Comparison of ENCODE assay signal across 23 mouse cellular contexts in genomic region chr2:93720956-93721355, GRCm38 (mm10).
DNase-seq lines count a peak whose midpoint lies in the region; ATAC-seq and TF ChIP-seq lines count a peak whose summit lies in the region.
"Had no signal": no experiment of that assay in that cellular context is flagged by ENCODE, and none has a peak within 500 bp of the region (broad histone marks: within the 10 kb centered on the region; RNA-seq: fewer than 3 reads in every experiment).

No protein-coding gene starts in this region.

- H3K9me3 ChIP-seq in kidney, embryonic 14.5 days (ENCODE audit: control insufficient read depth, low read length), result peaks cover 5% of the 10 kb centered on the region; the same call in 1 of the 2 replicates
- H3K9me3 ChIP-seq in liver, embryonic 16.5 days (replicated peaks; ENCODE audit: control insufficient read depth, low read length), result no peaks in the 10 kb centered on the region
- 0 out of 2 replicates have a peak, but pooled peaks cover 3% of the 10 kb centered on the region for H3K9me3 ChIP-seq in liver, postnatal 0 days (ENCODE audit: low read length)
- peaks cover 7% of the 10 kb centered on the region for H3K9me3 ChIP-seq in hindbrain, embryonic 10.5 days
- H3K9me3 ChIP-seq: embryonic facial prominence, embryonic 15.5 days; heart, embryonic 10.5 days; heart, embryonic 13.5 days had no signal

- no peak for TF ChIP-seq CTCF in liver, postnatal 0 days (IDR thresholded peaks at IDR 0.05; ENCODE audit: low read depth)

- H3K9ac ChIP-seq in kidney, embryonic 14.5 days (ENCODE audit: low read depth, low read length), result no peak overlapping the region
- H3K9ac ChIP-seq in liver, embryonic 16.5 days (ENCODE audit: low read depth, low read length), result no peak overlapping the region; the same call in 1 of the 2 replicates
- no peak overlapping the region for H3K9ac ChIP-seq in liver, postnatal 0 days (replicated peaks)
- H3K9ac ChIP-seq: embryonic facial prominence, embryonic 12.5 days; embryonic facial prominence, embryonic 15.5 days; forebrain, postnatal 0 days; heart, embryonic 13.5 days; hindbrain, embryonic 12.5 days had no signal

- 67% methylated on average over 1 of the region's 1 CpGs for WGBS in kidney, embryonic 14.5 days
- 67% methylated on average over 1 of the region's 1 CpGs for WGBS in liver, embryonic 16.5 days (ENCODE audit: insufficient replicate concordance)
- 76% methylated on average over 1 of the region's 1 CpGs for WGBS in liver, postnatal 0 days (ENCODE audit: insufficient replicate concordance)
- 74% methylated on average over 1 of the region's 1 CpGs for WGBS in hindbrain, embryonic 10.5 days

- no peak overlapping the region for H3K4me2 ChIP-seq in kidney, embryonic 14.5 days (replicated peaks; ENCODE audit: low read depth, low read length)
- no peak overlapping the region for H3K4me2 ChIP-seq in liver, embryonic 16.5 days (ENCODE audit: low read depth, low read length)
- no peak overlapping the region for H3K4me2 ChIP-seq in liver, postnatal 0 days (ENCODE audit: low read depth, low read length)
- H3K4me2 ChIP-seq: embryonic facial prominence, embryonic 12.5 days; embryonic facial prominence, embryonic 15.5 days; heart, embryonic 13.5 days; hindbrain, embryonic 12.5 days had no signal

- ATAC-seq in kidney, embryonic 14.5 days (ENCODE audit: low FRiP score, low TSS enrichment), result no peak
- ATAC-seq in liver, embryonic 16.5 days (ENCODE audit: low read depth), result peak; percentile 87
- ATAC-seq in liver, postnatal 0 days, result peak; percentile 93
- ATAC-seq: CD4-positive, CD25-positive, alpha-beta regulatory T cell, adult 4 months; forebrain, embryonic 14.5 days; forebrain, postnatal 0 days had no signal

- DNase-seq in kidney, adult 9 months, result peak; percentile 31
- DNase-seq in kidney, postnatal 10 days, result no peak
- peak; percentile 16 to 17 for DNase-seq in kidney, postnatal 36 days
- no peak for DNase-seq in liver
- peak; percentile 25 for DNase-seq in liver, postnatal 0 days
- DNase-seq in hindbrain, embryonic 10.5 days (ENCODE audit: low spot score), result no peak
- DNase-seq: adrenal gland, adult 2 months; adrenal gland, postnatal 14 days; cerebellum, adult 11 months; forebrain, postnatal 0 days; gastrocnemius, postnatal 36 days; heart, adult 2 months; heart, postnatal 14 days; heart, postnatal 4 days had no signal

- no peak overlapping the region for H3K4me3 ChIP-seq in kidney, embryonic 14.5 days (ENCODE audit: low read length)
- no peak overlapping the region for H3K4me3 ChIP-seq in liver, embryonic 16.5 days (ENCODE audit: low read depth, low read length)
- no peak overlapping the region for H3K4me3 ChIP-seq in liver, postnatal 0 days (ENCODE audit: low read depth, low read length)
- H3K4me3 ChIP-seq in hindbrain, embryonic 10.5 days, result no peak overlapping the region
- H3K4me3 ChIP-seq: embryonic facial prominence, embryonic 12.5 days; embryonic facial prominence, embryonic 15.5 days; heart, adult 2 months; heart, embryonic 10.5 days; heart, embryonic 13.5 days; hindbrain, embryonic 12.5 days had no signal

- H3K4me1 ChIP-seq in kidney, embryonic 14.5 days (ENCODE audit: control insufficient read depth, insufficient read depth, low read length), result no peaks in the 10 kb centered on the region
- no peaks in the 10 kb centered on the region; the same call in 1 of the 2 replicates for H3K4me1 ChIP-seq in liver, embryonic 16.5 days (ENCODE audit: control insufficient read depth, low read depth, low read length)
- H3K4me1 ChIP-seq in liver, postnatal 0 days (ENCODE audit: insufficient read depth), result peaks cover 16% of the 10 kb centered on the region
- peaks cover 17% of the 10 kb centered on the region for H3K4me1 ChIP-seq in hindbrain, embryonic 10.5 days (replicated peaks)

- no peak for TF ChIP-seq EP300 in liver, postnatal 0 days (IDR thresholded peaks at IDR 0.05; ENCODE audit: low read depth)

- H3K36me3 ChIP-seq in kidney, embryonic 14.5 days (ENCODE audit: control insufficient read depth, insufficient read depth, low read length), result peaks cover 5% of the 10 kb centered on the region; the same call in 1 of the 2 replicates
- H3K36me3 ChIP-seq in liver, embryonic 16.5 days (ENCODE audit: control insufficient read depth, insufficient read depth), result no peaks in the 10 kb centered on the region
- H3K36me3 ChIP-seq in liver, postnatal 0 days (replicated peaks; ENCODE audit: insufficient read depth, low read length), result 0 out of 2 replicates have a peak, but pooled peaks cover 2% of the 10 kb centered on the region
- peaks cover 19% of the 10 kb centered on the region; the same call in 1 of the 2 replicates for H3K36me3 ChIP-seq in hindbrain, embryonic 10.5 days

- H3K27ac ChIP-seq in kidney, embryonic 14.5 days (ENCODE audit: low read depth, low read length), result no peak overlapping the region
- peak overlapping the region; percentile 71 for H3K27ac ChIP-seq in liver, embryonic 16.5 days (ENCODE audit: low read length)
- H3K27ac ChIP-seq in liver, postnatal 0 days (ENCODE audit: low read depth), result peak overlapping the region; percentile 74
- no peak overlapping the region for H3K27ac ChIP-seq in hindbrain, embryonic 10.5 days
- H3K27ac ChIP-seq: embryonic facial prominence, embryonic 12.5 days; embryonic facial prominence, embryonic 15.5 days; heart, adult 2 months; heart, embryonic 10.5 days; heart, embryonic 13.5 days had no signal

- H3K27me3 ChIP-seq in kidney, embryonic 14.5 days (ENCODE audit: control insufficient read depth, insufficient read depth, low read length), result no peaks in the 10 kb centered on the region
- H3K27me3 ChIP-seq in liver, embryonic 16.5 days (ENCODE audit: control insufficient read depth, insufficient read depth, low read depth, low read length), result no peaks in the 10 kb centered on the region
- no peaks in the 10 kb centered on the region for H3K27me3 ChIP-seq in liver, postnatal 0 days (ENCODE audit: insufficient read depth, low read length)
- H3K27me3 ChIP-seq in hindbrain, embryonic 10.5 days (ENCODE audit: insufficient read depth, poor library complexity, severe bottlenecking), result no peaks in the 10 kb centered on the region
- H3K27me3 ChIP-seq: embryonic facial prominence, embryonic 12.5 days; embryonic facial prominence, embryonic 15.5 days; heart, embryonic 13.5 days; hindbrain, embryonic 12.5 days had no signal

Comparison
In these comparisons a context has a peak if more than half of its experiments do, and no peak if none do; other contexts are left out.
1. DNase-seq: peak in kidney, adult 9 months (single experiment), kidney, postnatal 36 days (2 of 2) and liver, postnatal 0 days (single experiment); none in kidney, postnatal 10 days (single experiment), liver (single experiment) and hindbrain, embryonic 10.5 days (single experiment).
2. H3K27ac ChIP-seq: peak in liver, embryonic 16.5 days (single experiment) and liver, postnatal 0 days (single experiment); none in kidney, embryonic 14.5 days (single experiment) and hindbrain, embryonic 10.5 days (single experiment).